Mouse (Mus musculus) right cerebral cortex, adult 18-20 months (tissue): ENCODE measurements around the gene Mars2.

Experiments used
- DNase-seq: peaks from one replicate; pipeline ENCODE4 v3.0.0; 2022; ENCODE audit warnings: mixed read lengths

The Mars2 gene

GRCm38 (mm10) chr1:55236890-55237642 is at the start of gene Mars2:
TSS of gene Mars2 (plus strand) at chr1:55237177.
- peak; percentile 97 for DNase-seq

- DNase-seq, result no peak
Observed at GRCm38 (mm10) chr1:55192015-55192414, 45.0 kb upstream of the Mars2 start.

DNA sequence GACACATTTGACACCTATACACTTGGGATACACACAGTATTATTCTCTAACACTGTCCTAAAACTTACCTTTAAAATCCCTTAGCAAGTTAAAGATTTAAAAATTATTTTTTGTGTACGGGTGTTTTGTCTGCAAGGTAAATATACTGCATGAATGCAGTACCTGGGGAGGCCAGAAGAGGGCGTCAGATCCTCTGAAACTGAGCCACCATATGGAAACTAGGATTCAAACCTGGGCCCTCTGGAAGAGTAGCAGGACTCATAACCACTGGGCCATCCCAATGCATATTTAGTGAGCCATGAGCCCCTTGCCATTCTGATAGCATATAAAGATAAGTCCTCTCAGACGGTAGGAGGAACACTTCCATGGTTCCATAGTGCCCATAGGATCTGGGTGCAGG is 44.2 kb upstream of the Mars2 start:
- no peak for DNase-seq

DNA sequence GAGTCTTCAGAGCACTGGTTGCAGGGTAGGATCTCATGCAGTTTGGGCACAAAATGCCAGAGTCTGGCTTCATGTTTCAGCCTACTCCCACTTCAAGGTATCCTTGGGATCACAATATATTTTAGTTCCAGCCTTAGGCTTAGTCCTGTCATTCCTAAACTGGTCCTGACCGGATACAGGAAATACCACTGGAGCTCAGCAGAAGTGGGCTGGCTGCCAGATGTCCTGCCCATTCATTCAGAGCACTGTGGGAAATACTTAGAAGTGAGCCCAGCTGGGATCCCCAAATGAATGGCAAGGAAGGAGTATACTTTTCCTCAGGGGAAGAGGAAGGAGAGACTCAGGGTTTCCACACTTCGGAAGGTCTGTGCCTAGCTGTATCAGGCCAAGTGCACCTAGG is 43.7 kb upstream of the Mars2 start:
- no peak for DNase-seq

GRCm38 (mm10) chr1:55194064-55194915 is 42.7 kb upstream of the Mars2 start:
- no peak for DNase-seq

- no peak for DNase-seq
Observed at GRCm38 (mm10) chr1:55195021-55195420, 42.0 kb upstream of the Mars2 start.

GRCm38 (mm10) chr1:55196327-55197003 is 40.5 kb upstream of the Mars2 start:
- no peak for DNase-seq

- DNase-seq, result no peak
Observed at GRCm38 (mm10) chr1:55198719-55199118, 38.3 kb upstream of the Mars2 start.

DNA sequence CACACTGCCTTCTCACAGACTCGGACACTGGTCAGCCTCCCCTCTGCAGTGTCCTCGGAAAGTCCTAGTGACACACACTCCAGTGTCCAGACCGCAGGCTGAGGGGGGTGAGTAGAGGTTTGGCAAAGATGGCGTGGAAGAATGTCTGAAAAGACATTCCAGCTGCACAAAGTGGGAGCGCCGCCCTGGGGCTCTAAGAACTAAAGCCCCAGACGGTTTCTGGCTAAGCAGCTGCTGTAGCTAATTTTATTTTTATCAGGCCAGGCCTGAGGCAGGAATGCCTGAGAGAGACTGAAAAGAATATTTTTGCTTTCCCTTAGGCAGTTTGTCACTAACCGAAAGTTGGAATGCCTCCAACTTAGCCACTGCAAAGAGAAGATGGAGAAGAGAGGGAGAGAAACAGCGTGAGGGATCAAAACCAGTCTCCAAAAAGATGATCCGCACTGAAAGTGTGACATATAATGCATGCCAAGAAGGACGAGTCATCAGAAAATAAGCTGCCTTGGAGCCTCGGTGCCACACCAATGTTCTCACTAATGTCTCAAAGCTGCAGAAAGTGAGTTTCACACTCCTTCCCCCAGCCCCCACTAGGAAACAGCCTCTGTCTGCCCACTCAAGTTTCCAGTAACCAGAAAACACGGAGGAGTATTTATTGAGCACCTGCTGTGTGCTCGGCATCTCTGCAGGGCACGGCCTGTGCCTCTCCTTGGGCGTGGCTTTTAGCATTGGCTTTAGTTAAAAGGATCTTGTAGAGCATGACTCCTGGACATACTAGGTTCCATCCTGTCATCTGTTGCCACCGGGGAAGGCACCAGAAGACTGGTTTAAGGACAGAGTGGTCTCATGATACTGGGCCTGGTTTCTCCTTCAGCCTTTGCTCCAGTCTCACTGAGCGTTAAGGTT is 34.9 kb upstream of the Mars2 start:
- DNase-seq, result peak; percentile 48

GRCm38 (mm10) chr1:55205808-55206327 is 31.1 kb upstream of the Mars2 start:
- no peak for DNase-seq

DNA sequence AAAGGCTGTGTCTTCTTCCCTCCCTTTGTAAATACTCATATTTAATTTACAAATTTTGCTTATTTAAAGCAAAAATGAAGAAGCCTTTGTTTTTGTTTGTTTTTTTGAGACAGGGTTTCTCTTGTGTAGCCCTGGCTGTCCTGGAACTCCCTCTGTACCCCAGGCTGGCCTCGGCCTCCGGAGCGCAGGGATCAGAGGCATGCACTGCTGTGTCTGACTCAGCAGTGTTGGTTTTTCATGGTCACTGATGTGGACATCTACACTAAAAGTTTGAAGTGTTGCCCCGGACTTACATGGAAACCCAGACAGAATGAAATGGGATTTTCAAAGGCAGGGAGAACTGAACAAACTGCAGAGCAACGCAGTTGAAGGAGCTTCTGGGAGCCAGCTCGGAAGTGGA is 29.4 kb upstream of the Mars2 start:
- no peak for DNase-seq

DNA sequence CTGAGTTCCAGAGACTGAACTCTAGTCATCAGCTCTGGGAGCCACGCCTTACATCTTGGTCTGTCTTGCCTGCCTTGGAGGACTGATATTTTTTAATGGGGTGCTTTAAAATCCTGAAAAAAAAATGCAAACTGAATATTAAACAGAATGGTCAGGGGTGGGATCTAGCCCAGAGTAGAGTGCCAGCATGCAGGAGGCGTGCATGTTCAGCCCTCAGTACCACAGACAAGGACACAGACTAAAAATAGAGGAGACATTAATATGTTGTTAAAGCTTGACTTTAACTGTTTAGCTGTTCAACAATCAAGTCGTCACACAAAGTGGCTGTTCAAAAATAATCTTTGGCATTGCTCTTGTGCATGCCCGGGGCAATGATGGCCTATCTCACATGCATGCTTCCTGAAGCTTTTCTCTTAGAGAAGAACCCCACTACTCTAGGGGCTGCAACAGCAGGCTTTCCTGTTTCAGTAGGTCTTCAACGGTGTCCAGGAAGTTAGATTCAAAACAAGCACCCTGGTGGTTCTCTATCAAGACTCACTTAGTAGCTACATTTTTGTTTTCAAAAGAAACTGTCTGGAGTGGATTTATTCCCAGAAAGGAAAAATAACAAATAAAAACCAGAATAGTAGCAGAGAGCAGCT is 28.4 kb upstream of the Mars2 start:
- no peak for DNase-seq

DNA sequence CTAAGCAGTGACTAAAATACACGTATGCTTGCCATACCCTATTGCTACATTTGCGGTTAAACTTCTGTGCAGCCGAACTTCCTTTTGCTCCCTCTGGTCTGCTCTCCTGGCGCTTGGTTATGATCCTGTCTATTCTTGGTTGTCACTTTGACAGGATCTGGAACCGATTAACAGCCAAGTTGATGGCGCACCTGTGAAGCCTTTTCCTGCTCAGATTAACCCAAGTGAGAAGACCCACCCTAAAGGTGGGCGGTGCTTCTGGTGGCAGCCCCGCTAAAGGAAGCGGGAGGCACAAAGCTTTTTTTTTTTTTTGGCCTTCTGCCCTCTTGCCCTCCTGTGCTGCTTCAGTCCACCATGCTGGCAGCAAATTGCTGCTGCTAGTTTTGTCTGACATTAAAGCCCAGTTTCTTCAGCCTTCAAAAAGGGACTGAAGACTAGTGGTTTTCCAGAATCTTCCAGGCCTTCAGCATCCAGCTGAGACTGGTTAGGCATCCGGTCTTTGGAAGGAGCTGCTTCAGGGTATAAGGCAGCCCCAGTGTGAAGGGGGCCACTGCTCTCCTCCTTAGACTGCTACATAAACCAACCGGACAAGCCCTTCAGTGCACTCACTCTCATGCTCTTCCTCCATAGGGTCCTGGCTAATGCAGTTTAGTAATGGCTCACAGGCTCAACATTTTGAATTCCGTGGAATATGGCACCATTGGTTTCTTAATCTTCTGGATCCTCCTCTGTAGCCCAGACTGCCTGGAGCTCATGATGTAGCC is 26.6 kb upstream of the Mars2 start:
- DNase-seq, result no peak

GRCm38 (mm10) chr1:55211081-55211480 is 25.9 kb upstream of the Mars2 start:
- DNase-seq, result no peak

GRCm38 (mm10) chr1:55212771-55213170 is 24.2 kb upstream of the Mars2 start:
- DNase-seq, result no peak

DNA sequence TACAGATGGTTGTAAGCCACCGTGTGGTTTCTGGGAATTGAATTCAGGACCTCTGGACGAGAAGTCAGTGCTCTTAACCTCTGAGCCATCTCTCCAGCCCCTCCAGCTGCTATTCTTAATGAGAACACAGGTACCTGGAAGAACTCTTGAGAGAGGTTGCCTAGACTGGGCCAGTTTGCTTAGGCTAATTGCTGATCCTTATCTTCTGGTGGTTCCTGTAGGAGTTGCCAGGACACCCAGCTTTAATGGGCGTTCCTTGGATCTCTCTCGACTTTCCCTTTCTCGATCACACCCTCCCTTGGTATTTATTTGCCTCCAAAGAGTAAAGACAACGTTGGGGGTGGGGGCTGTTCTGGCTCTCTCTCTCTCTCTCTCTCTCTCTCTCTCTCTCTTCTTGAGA is 23.5 kb upstream of the Mars2 start:
- no peak for DNase-seq

- no peak for DNase-seq
Observed at GRCm38 (mm10) chr1:55213936-55214335, 23.0 kb upstream of the Mars2 start.

- no peak for DNase-seq
Observed at GRCm38 (mm10) chr1:55215185-55215813, 21.7 kb upstream of the Mars2 start.

DNA sequence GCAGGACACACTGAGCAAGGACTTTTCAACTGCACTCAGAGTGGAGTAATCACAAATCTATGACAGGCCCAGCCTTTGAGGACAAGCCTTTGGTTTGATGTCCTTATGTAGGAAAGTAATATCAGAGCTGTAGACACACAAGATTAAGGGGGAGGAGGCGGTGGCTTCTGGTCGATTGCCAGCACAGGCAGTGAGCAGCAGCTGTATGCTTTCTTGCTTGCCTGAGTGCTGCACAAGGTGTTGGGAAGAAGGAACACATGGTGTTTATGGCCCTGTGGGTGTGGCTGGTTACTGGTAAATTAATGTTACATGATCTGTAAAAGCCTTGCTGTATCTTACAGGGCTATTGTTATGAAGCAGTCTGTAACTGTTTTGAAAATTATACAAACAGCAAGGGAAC is 19.8 kb upstream of the Mars2 start:
- no peak for DNase-seq

DNA sequence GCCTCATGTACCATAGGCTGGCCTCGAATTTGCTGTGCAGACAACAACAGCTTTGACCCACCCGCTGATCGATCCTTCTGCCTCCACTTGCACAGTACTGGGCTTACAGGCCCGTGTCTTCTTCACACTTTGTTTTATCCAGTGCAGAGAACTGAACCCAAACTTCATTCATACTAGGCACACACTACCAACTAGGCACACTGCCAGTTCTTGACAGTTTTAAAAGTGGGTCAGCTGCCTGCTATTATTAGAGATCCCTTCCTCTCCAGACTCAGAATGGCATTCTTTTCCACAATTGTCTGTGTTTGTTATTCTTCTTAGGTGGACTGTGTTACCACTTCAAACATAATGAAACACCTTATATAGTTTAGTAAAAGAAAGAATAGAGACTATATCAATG is 15.6 kb upstream of the Mars2 start:
- peak; percentile 30 for DNase-seq
